Mouse (Mus musculus) CH12.LX (cell line): ENCODE data around the gene Tsen2. TPM values are rescaled to one million over a fixed set of nuclear protein-coding genes. Genes with fewer than 3 reads are reported as not detected.

Experiments used
- DNase-seq: peaks from one replicate; pipeline ENCODE4 v3.0.0-alpha.2; 2013; ENCODE audit errors: extremely low read depth
- H3K27ac ChIP-seq: 2 replicates; pipeline ENCODE4 v1.5.1; 2012; ENCODE audit warnings: low read depth, mild to moderate bottlenecking, control low read depth, moderate library complexity; ENCODE audit not compliant: insufficient read depth
- H3K27me3 ChIP-seq: replicated peaks from 2 replicates; pipeline ENCODE3; 2012; ENCODE audit warnings: inconsistent platforms
- H3K36me3 ChIP-seq, 2 experiments: replicated peaks in 1 of 2; 2 replicates each; pipeline versions ENCODE3 to v1.6.1; 2012; ENCODE audit warnings: inconsistent platforms in 1 of 2, low read length in 1 of 2, mild to moderate bottlenecking in 1 of 2, mixed read lengths in 1 of 2, moderate library complexity in 1 of 2; ENCODE audit not compliant: control insufficient read depth in 1 of 2, insufficient read depth in 1 of 2
- H3K4me1 ChIP-seq, 2 experiments: 2 replicates each; pipeline ENCODE4 v1.6.1; 2012; ENCODE audit warnings: inconsistent platforms in 1 of 2, moderate library complexity in 1 of 2; ENCODE audit not compliant: insufficient read depth in 2 of 2, control insufficient read depth in 1 of 2
- H3K4me2 ChIP-seq: 2 replicates; pipeline ENCODE4 v1.6.1; 2012; ENCODE audit warnings: low read depth, mild to moderate bottlenecking, control low read depth; ENCODE audit not compliant: poor library complexity, insufficient read depth, severe bottlenecking
- H3K4me3 ChIP-seq, 3 experiments: fragments of 150-350 bp in 1 of 3; sonication (generic) in 1 of 3; replicated peaks in 1 of 3; 2 replicates each; pipeline versions ENCODE3 to v1.5.1; 2011 to 2012; ENCODE audit warnings: low read depth in 2 of 3, low read length in 2 of 3, mild to moderate bottlenecking in 2 of 3, moderate library complexity in 2 of 3, control low read depth in 1 of 3, improper control_type of control experiment in 1 of 3, inconsistent platforms in 1 of 3, mixed read lengths in 1 of 3; ENCODE audit not compliant: poor library complexity in 1 of 3
- H3K79me2 ChIP-seq: replicated peaks from 2 replicates; pipeline ENCODE4 v1.6.1; 2012; ENCODE audit warnings: mild to moderate bottlenecking, moderate library complexity; ENCODE audit not compliant: control insufficient read depth, poor library complexity, insufficient read depth, severe bottlenecking; ENCODE audit errors: extremely low read depth
- H3K9ac ChIP-seq: 2 replicates; pipeline ENCODE4 v1.6.1; 2012; ENCODE audit warnings: low read depth, mild to moderate bottlenecking, control low read depth, moderate library complexity; ENCODE audit not compliant: insufficient read depth
- H3K9me3 ChIP-seq: replicated peaks from 2 replicates; pipeline ENCODE3; 2012; ENCODE audit warnings: low read length, inconsistent platforms, mixed read lengths
- CHD2 ChIP-seq: IDR thresholded peaks from 2 replicates; pipeline ENCODE4 v1.6.1; 2011; ENCODE audit warnings: low read length, improper control_type of control experiment
- ELF1 ChIP-seq: IDR thresholded peaks from 2 replicates; pipeline ENCODE4 v1.6.1; 2014; ENCODE audit warnings: low read depth, mild to moderate bottlenecking, inconsistent platforms, low read length, improper control_type of control experiment
- EP300 ChIP-seq: IDR thresholded peaks from 2 replicates; pipeline ENCODE4 v1.6.1; 2011; ENCODE audit warnings: low read length, improper control_type of control experiment
- HCFC1 ChIP-seq: IDR thresholded peaks from 2 replicates; pipeline ENCODE4 v1.6.1; 2012; ENCODE audit warnings: low read depth, mild to moderate bottlenecking, inconsistent platforms, low read length, improper control_type of control experiment
- IRF4 ChIP-seq: IDR thresholded peaks from 2 replicates; pipeline ENCODE4 v1.6.1; 2014; ENCODE audit warnings: low read depth, mild to moderate bottlenecking, inconsistent platforms, low read length, improper control_type of control experiment
- MAFK ChIP-seq: IDR thresholded peaks from 2 replicates; pipeline ENCODE4 v1.6.1; 2011; ENCODE audit warnings: low read length, improper control_type of control experiment; ENCODE audit not compliant: insufficient replicate concordance
- MAX ChIP-seq: IDR thresholded peaks from 2 replicates; pipeline ENCODE4 v1.6.1; 2011; ENCODE audit warnings: low read length, improper control_type of control experiment
- MXI1 ChIP-seq: IDR thresholded peaks from 2 replicates; pipeline ENCODE4 v1.6.1; 2011; ENCODE audit warnings: mild to moderate bottlenecking, low read depth, low read length, improper control_type of control experiment
- MYC ChIP-seq: IDR thresholded peaks from 2 replicates; pipeline ENCODE4 v1.6.1; 2011; ENCODE audit warnings: low read depth, mild to moderate bottlenecking, improper control_type of control experiment, low read length
- PAX5 ChIP-seq: IDR thresholded peaks from 2 replicates; pipeline ENCODE4 v1.6.1; 2012; ENCODE audit warnings: low read length, inconsistent platforms, mixed read lengths
- POLR2A ChIP-seq: IDR thresholded peaks from 2 replicates; pipeline ENCODE4 v1.6.1; 2011; ENCODE audit warnings: low read depth, mild to moderate bottlenecking, improper control_type of control experiment, low read length
- POLR2AphosphoS2 ChIP-seq: IDR thresholded peaks from 2 replicates; pipeline ENCODE4 v1.6.1; 2011; ENCODE audit warnings: low read depth, low read length, improper control_type of control experiment
- RAD21 ChIP-seq: IDR thresholded peaks from 2 replicates; pipeline ENCODE4 v1.6.1; 2011; ENCODE audit warnings: low read depth, mild to moderate bottlenecking, low read length, improper control_type of control experiment, moderate library complexity
- SMC3 ChIP-seq: IDR thresholded peaks from 2 replicates; pipeline ENCODE4 v1.6.1; 2011; ENCODE audit warnings: low read depth, low read length, improper control_type of control experiment
- TBP ChIP-seq: conservative IDR thresholded peaks from 2 replicates; pipeline ENCODE4 v1.6.1; 2011; ENCODE audit warnings: low read depth, low read length, improper control_type of control experiment
- TCF12 ChIP-seq: IDR thresholded peaks from 2 replicates; pipeline ENCODE4 v1.6.1; 2014; ENCODE audit warnings: low read depth, mild to moderate bottlenecking, inconsistent platforms, low read length, improper control_type of control experiment
- USF1 ChIP-seq: IDR thresholded peaks from 2 replicates; pipeline ENCODE4 v1.6.1; 2014; ENCODE audit warnings: low read depth, mild to moderate bottlenecking, inconsistent platforms, low read length, improper control_type of control experiment
- ZKSCAN1 ChIP-seq: IDR thresholded peaks from 2 replicates; pipeline ENCODE4 v1.6.1; 2012; ENCODE audit warnings: low read depth, inconsistent platforms, low read length, improper control_type of control experiment, borderline replicate concordance
- ZMIZ1 ChIP-seq: IDR thresholded peaks from 2 replicates; pipeline ENCODE4 v1.6.1; 2012; ENCODE audit warnings: low read depth, mild to moderate bottlenecking, inconsistent platforms, low read length, improper control_type of control experiment
- dilution Hi-C: fragments of 300-500 bp; cut with MboI; formaldehyde crosslinking; loops from 2 replicates; pipeline ENCODE4 v1.14.3; 2020; ENCODE audit warnings: low sequenced_read_pairs; ENCODE audit not compliant: extremely low pct_unique_long_range_greater_than_20kb, extremely low pct_ligation_motif_present
- in situ Hi-C: fragments of 300-500 bp; cut with MboI; formaldehyde crosslinking; loops from 3 replicates; pipeline ENCODE4 v1.14.3; 2019; ENCODE audit warnings: low sequenced_read_pairs, low pct_ligation_motif_present, low pct_unique_long_range_greater_than_20kb, mixed read lengths
- polyA plus RNA-seq: library from polyadenylated mRNA; unstranded; fragments of >175 nt; gene quantifications from 2 replicates; pipeline ENCODE4 v1.2.1, GENCODE M21; 2012; ENCODE audit warnings: low read depth; ENCODE audit not compliant: insufficient read length
- total RNA-seq, 2 experiments: library from RNA; depleted of rRNA; stranded (reverse); fragments of 300-350 nt in 1 of 2; fragments of >200 nt in 1 of 2; gene quantifications; 2 replicates each; pipeline ENCODE4 v1.2.3; 2012 to 2014

Gene Tsen2
- total and polyA plus RNA-seq, 3 experiments: 17.2 to 30.1 (median 20.4) TPM

GRCm38 (mm10) chr6:115538645-115539429, 5.6 kb upstream of the Tsen2 start (continued):
- TF ChIP-seq RAD21 (peak; percentile 97), POLR2AphosphoS2 (no peak), ZKSCAN1 (no peak), ZMIZ1 (no peak), TCF12 (peak; percentile 36; the same call in 1 of the 2 replicates), MAFK (no peak), PAX5 (no peak), ELF1 (no peak), SMC3 (peak; percentile 98), POLR2A (no peak), USF1 (no peak)

DNA sequence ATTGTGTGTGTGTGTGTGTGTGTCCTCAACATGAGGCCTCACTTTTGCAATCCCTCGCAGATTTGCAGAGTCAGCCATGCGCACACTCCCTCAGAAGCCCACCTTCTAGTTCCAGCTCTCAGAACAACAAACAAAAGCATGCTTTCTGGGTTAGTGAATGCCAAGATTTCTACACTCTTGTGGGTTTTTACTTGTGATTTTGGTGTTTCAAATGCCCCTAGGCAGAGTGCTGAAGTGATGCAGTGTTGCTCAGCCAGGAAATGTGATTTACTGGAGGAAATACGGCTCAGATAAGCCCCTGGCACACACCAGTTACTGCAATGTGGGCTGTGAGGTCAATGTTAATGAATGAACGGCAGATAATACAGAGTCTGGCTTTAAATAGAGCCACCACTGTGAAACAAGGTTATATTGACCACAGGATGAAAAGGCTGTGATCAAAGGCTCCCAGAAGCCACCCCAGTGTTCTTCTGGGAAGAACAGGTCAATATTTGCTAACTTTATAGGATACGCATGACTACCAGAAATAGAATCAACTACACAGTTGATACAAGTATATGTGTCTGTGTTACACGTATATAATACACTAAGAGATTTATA, 2.7 kb upstream of the Tsen2 start:
- H3K4me2 ChIP-seq: no peak overlapping the region
- H3K9me3 ChIP-seq: no peaks in the 10 kb centered on the region
- no peak for TF ChIP-seq ELF1
- no peak for TF ChIP-seq MAX
- TF ChIP-seq POLR2A: no peak
- TF ChIP-seq EP300: no peak
- TF ChIP-seq CHD2: no peak
- no peak for TF ChIP-seq HCFC1
- no peak for TF ChIP-seq MXI1
- no peak for TF ChIP-seq TBP
- TF ChIP-seq IRF4: no peak
- no peak for TF ChIP-seq USF1
- TF ChIP-seq MYC: no peak
- H3K27ac ChIP-seq: no peak overlapping the region
- H3K4me3 ChIP-seq: no peak overlapping the region
- dilution Hi-C loops (no loop called here), in situ Hi-C loops (loop anchor here (10.0 to 25.0 kb wide), 2 partner anchors 154 to 487 kb away; no protein-coding TSS in a partner anchor)
- no peak overlapping the region for H3K9ac ChIP-seq
- H3K4me1 ChIP-seq: peaks cover 6 to 49% of the 10 kb centered on the region in 2 experiments
- peaks cover 0 to 7% of the 10 kb centered on the region in 2 experiments for H3K36me3 ChIP-seq
- no peak for DNase-seq
- no peaks in the 10 kb centered on the region for H3K27me3 ChIP-seq
- H3K79me2 ChIP-seq: no peaks in the 10 kb centered on the region; the same call in 1 of the 2 replicates
